Mouse (Mus musculus) forebrain, embryonic 11.5 days (tissue): ENCODE measurements around the gene Srpk2. TPM values are rescaled to one million over a fixed set of nuclear protein-coding genes. Genes with fewer than 3 reads are reported as not detected.

ENCODE experiments used
- polyA plus RNA-seq: library from polyadenylated mRNA; unstranded; fragments of >200 nt; fragmentation: Nextera tagmentation; extraction: Ambion mirVana; gene quantifications from 2 replicates; pipeline ENCODE4 v1.2.1, GENCODE M21; 2014

The Srpk2 gene
- polyA plus RNA-seq, 1 experiment from 2014 or later: 61.1 TPM

Other genes with a start within 250 kb of the Srpk2 start
- gene Pus7, start 99.1 kb upstream of the Srpk2 start, polyA plus RNA-seq: 31.5 and 34.7 TPM in 2 replicates
- gene Rint1, start 103.1 kb upstream of the Srpk2 start, polyA plus RNA-seq: 26.6 and 31.2 TPM in 2 replicates
- gene Tomm7, start 159.5 kb upstream of the Srpk2 start, polyA plus RNA-seq: 122 and 132 TPM in 2 replicates